Comparison of ENCODE assay signal across 17 mouse cellular contexts in the genomic region with DNA sequence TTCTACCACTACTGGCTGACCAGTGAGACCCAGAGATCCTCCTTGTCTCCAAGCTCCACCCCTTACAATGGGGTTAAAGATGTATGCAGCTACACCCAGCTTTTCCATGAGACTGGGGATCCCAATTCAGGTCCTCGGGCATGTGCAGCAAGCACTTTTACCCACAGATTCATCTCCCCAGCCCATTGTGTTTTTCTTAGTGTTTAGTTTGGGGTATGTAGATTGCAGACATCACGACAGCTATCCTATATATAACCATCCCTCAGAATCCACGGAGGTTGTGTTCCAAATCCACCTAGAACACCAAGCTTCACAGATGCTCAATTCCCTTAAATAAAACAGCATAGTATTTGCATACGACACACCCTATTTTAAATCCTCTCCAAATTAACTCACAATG. TPM values are rescaled to one million over a fixed set of nuclear protein-coding genes. Genes with fewer than 3 reads are reported as not detected.
"Had no signal": no experiment of that assay in that cellular context is flagged by ENCODE, and none has a peak within 500 bp of the region (broad histone marks: within the 10 kb centered on the region; RNA-seq: fewer than 3 reads in every experiment).

No protein-coding gene starts in this region.

- H3K9ac ChIP-seq: intestine, embryonic 15.5 days; kidney, embryonic 15.5 days; liver, embryonic 13.5 days had no signal

- H3K4me3 ChIP-seq: intestine, embryonic 15.5 days; kidney, embryonic 15.5 days; liver, embryonic 13.5 days had no signal

- ATAC-seq: intestine, embryonic 15.5 days had no signal

- H3K36me3 ChIP-seq: intestine, embryonic 15.5 days; kidney, embryonic 15.5 days; liver, embryonic 13.5 days had no signal

- DNase-seq: kidney, adult 11 months; kidney, adult 8-10 months; kidney, postnatal 14 days; kidney, postnatal 4 days; liver, embryonic 13.5 days; lung, adult 2 months; lung, postnatal 14 days; lung, postnatal 4 days; midbrain, embryonic 14.5 days; thymus, adult 18-20 months; thymus, postnatal 36 days had no signal

- H3K4me1 ChIP-seq: intestine, embryonic 15.5 days; kidney, embryonic 15.5 days; liver, embryonic 13.5 days had no signal

- H3K9me3 ChIP-seq: intestine, embryonic 15.5 days; kidney, embryonic 15.5 days; liver, embryonic 13.5 days had no signal

- H3K4me2 ChIP-seq: intestine, embryonic 15.5 days; kidney, embryonic 15.5 days; liver, embryonic 13.5 days; midbrain, embryonic 11.5 days had no signal

- H3K27me3 ChIP-seq: intestine, embryonic 15.5 days; liver, embryonic 13.5 days had no signal

- H3K27ac ChIP-seq: intestine, embryonic 15.5 days; kidney, embryonic 15.5 days; liver, embryonic 13.5 days had no signal

RNA-seq across cellular contexts. Expression of a gene that starts 6.4 kb away (rescaled TPM):
- total RNA-seq: megakaryocyte progenitor cell, adult 5-6 weeks; megakaryocyte-erythroid progenitor cell, adult 5-6 weeks had no signal
- polyA plus RNA-seq: liver, adult 2 months had no signal
